Mouse (Mus musculus) heart, embryonic 11.5 days (tissue): Measurements from ENCODE around the gene Mettl5. TPM values are rescaled to one million over a fixed set of nuclear protein-coding genes. Genes with fewer than 3 reads are reported as not detected.

Source experiments
- ATAC-seq: fragments of 200-750 bp; cut with Nextera tagmentation; replicated peaks from 2 replicates; pipeline ENCODE4 v1.8.0; 2017; ENCODE audit warnings: moderate library complexity; ENCODE audit not compliant: insufficient number of reproducible peaks, low FRiP score, low TSS enrichment
- H3K27ac ChIP-seq: fragments of 300-500 bp; sonication (generic); 2 replicates; pipeline ENCODE4 v1.5.1; 2014; ENCODE audit warnings: mild to moderate bottlenecking, low read depth, low read length
- H3K27me3 ChIP-seq: fragments of 300-500 bp; sonication (generic); 2 replicates; pipeline ENCODE4 v1.6.1; 2014; ENCODE audit warnings: mild to moderate bottlenecking, low read length, mixed read lengths; ENCODE audit not compliant: control insufficient read depth, insufficient read depth
- H3K36me3 ChIP-seq: fragments of 300-500 bp; sonication (generic); 2 replicates; pipeline ENCODE4 v1.6.1; 2014; ENCODE audit warnings: mild to moderate bottlenecking, low read length, moderate library complexity, mixed read lengths; ENCODE audit not compliant: control insufficient read depth, insufficient read depth
- H3K4me1 ChIP-seq: fragments of 300-500 bp; sonication (generic); 2 replicates; pipeline ENCODE4 v1.6.1; 2014; ENCODE audit warnings: low read length; ENCODE audit not compliant: control insufficient read depth, insufficient read depth
- H3K4me2 ChIP-seq: fragments of 300-500 bp; sonication (generic); 2 replicates; pipeline ENCODE4 v1.6.1; 2014; ENCODE audit warnings: mild to moderate bottlenecking, moderate library complexity
- H3K4me3 ChIP-seq: fragments of 300-500 bp; sonication (generic); 2 replicates; pipeline ENCODE4 v1.5.1; 2014; ENCODE audit warnings: low read depth, low read length
- H3K9ac ChIP-seq: fragments of 300-500 bp; sonication (generic); 2 replicates; pipeline ENCODE4 v1.6.1; 2014; ENCODE audit warnings: mild to moderate bottlenecking, low read depth, low read length, moderate library complexity
- H3K9me3 ChIP-seq: fragments of 300-500 bp; sonication (generic); replicated peaks from 2 replicates; pipeline ENCODE4 v1.6.1; 2016; ENCODE audit warnings: low read length; ENCODE audit not compliant: control insufficient read depth
- WGBS: fragments of 180-500 bp; shearing (Covaris S2); extraction: QIAGEN DNeasy Blood & Tissue Kit; methylation state at CpG from one replicate; pipeline ENCODE4 v1.1.7; 2014; ENCODE audit not compliant: insufficient replicate concordance; 5-methylcytosine and 5-hydroxymethylcytosine counted together
- polyA plus RNA-seq: library from polyadenylated mRNA; unstranded; fragments of >200 nt; fragmentation: Nextera tagmentation; extraction: Ambion mirVana; gene quantifications from 2 replicates; pipeline ENCODE4 v1.2.1, GENCODE M21; 2014

Gene Mettl5
- polyA plus RNA-seq, 1 experiment from 2014 or later, result 34.7 TPM

GRCm38 (mm10) chr2:69823129-69823677 is 62.2 kb downstream of the Mettl5 start:
- no peaks in the 10 kb centered on the region for H3K9me3 ChIP-seq
- H3K27ac ChIP-seq, result peak overlapping the region; percentile 96
- peak overlapping the region; percentile 83 for H3K4me3 ChIP-seq
- WGBS, result 3% methylated on average over 42 of the region's 45 CpGs
- peak overlapping the region; percentile 85 for H3K9ac ChIP-seq
- H3K4me1 ChIP-seq, result peaks cover 12% of the 10 kb centered on the region
- no peaks in the 10 kb centered on the region for H3K27me3 ChIP-seq
- H3K36me3 ChIP-seq, result no peaks in the 10 kb centered on the region; the same call in none of the 2 replicates
- ATAC-seq, result peak; percentile 69
- H3K4me2 ChIP-seq, result peak overlapping the region; percentile 76

GRCm38 (mm10) chr2:69822361-69823128 is 62.9 kb downstream of the Mettl5 start:
- H3K27me3 ChIP-seq, result no peaks in the 10 kb centered on the region
- no peaks in the 10 kb centered on the region; the same call in none of the 2 replicates for H3K36me3 ChIP-seq
- H3K4me3 ChIP-seq, result peak overlapping the region; percentile 83
- peak; percentile 81 for ATAC-seq
- H3K27ac ChIP-seq, result peak overlapping the region; percentile 96
- H3K9ac ChIP-seq, result peak overlapping the region; percentile 85
- no peaks in the 10 kb centered on the region for H3K9me3 ChIP-seq
- H3K4me1 ChIP-seq, result peaks cover 12% of the 10 kb centered on the region
- H3K4me2 ChIP-seq, result peak overlapping the region; percentile 76
- WGBS, result under 1% methylated on average over 67 of the region's 80 CpGs

- no peaks in the 10 kb centered on the region for H3K27me3 ChIP-seq
- H3K9me3 ChIP-seq, result no peaks in the 10 kb centered on the region
- peak within 1 kb of the TSS; percentile 85 for H3K9ac ChIP-seq
- H3K4me3 ChIP-seq, result peak within 1 kb of the TSS; percentile 83
- peak within 1 kb of the TSS; percentile 76 for H3K4me2 ChIP-seq
- H3K4me1 ChIP-seq, result peaks cover 12% of the 10 kb centered on the region
- WGBS, result 4% methylated on average over 8 of the region's 8 CpGs
- ATAC-seq, result peak; percentile 39; the same call in 1 of the 2 replicates
- no peaks in the 10 kb centered on the region; the same call in none of the 2 replicates for H3K36me3 ChIP-seq
- H3K27ac ChIP-seq, result peak within 1 kb of the TSS; percentile 96
Observed at GRCm38 (mm10) chr2:69821711-69822110, 63.7 kb downstream of the Mettl5 start, which contains the start of gene Klhl23. Gene Klhl23 (plus strand): TSS chr2:69821944.

Other genes starting within 250 kb of the Mettl5 start
- 11.1 and 12.4 TPM in 2 replicates for gene Bbs5, start 238.4 kb downstream of the Mettl5 start, polyA plus RNA-seq
- gene Klhl41, start 215.5 kb downstream of the Mettl5 start, polyA plus RNA-seq, result 14.6 and 16.4 TPM in 2 replicates
- gene Fastkd1, start 172.1 kb downstream of the Mettl5 start, polyA plus RNA-seq, result 23.5 and 24.4 TPM in 2 replicates
- gene Ppig, start 163.1 kb downstream of the Mettl5 start, polyA plus RNA-seq, result 76.8 and 87.8 TPM in 2 replicates
- 1.0 and 2.0 TPM in 2 replicates for gene Ccdc173, start 96.0 kb downstream of the Mettl5 start, polyA plus RNA-seq
- gene Phospho2, start 96.0 kb downstream of the Mettl5 start, polyA plus RNA-seq, result 23.4 and 23.7 TPM in 2 replicates
- gene Klhl23, start 63.7 kb downstream of the Mettl5 start, polyA plus RNA-seq, result 53.7 and 62.6 TPM in 2 replicates
- gene Ssb, start 24.1 kb downstream of the Mettl5 start, polyA plus RNA-seq, result 229 and 233 TPM in 2 replicates
- gene Ubr3, start 11.6 kb upstream of the Mettl5 start, polyA plus RNA-seq, result 13.8 and 14.7 TPM in 2 replicates
- 0.21 and 0.30 TPM in 2 replicates for gene Myo3b, start 153.5 kb upstream of the Mettl5 start, polyA plus RNA-seq